Mouse (Mus musculus): ENCODE data around the gene Ereg. TPM values are rescaled to one million over a fixed set of nuclear protein-coding genes. Genes with fewer than 3 reads are reported as not detected.

Gene Ereg
- polyA plus RNA-seq, 1 experiment from 2014 or later: not detected

GRCm38 (mm10) chr5:91074026-91074425, 396 bp upstream of the Ereg start:
- Histone ChIP-seq H3K9ac (peak overlapping the region; percentile 28; the same call in 1 of the 2 replicates), H3K27me3 (peaks cover 21% of the 10 kb centered on the region), H3K27ac (no peak overlapping the region), H3K9me3 (replicated peaks) (no peaks in the 10 kb centered on the region), H3K36me3 (no peaks in the 10 kb centered on the region), H3K4me2 (replicated peaks) (peak overlapping the region; percentile 59), H3K4me1 (peaks cover 5% of the 10 kb centered on the region), H3K4me3 (peak overlapping the region; percentile 30)
- ATAC-seq (ENCODE audit: low FRiP score): 0 out of 2 replicates have a peak, but pooled peaks have one; percentile 29
- 43% methylated on average over 8 of the region's 8 CpGs for WGBS

GRCm38 (mm10) chr5:91075021-91075420, 599 bp downstream of the Ereg start:
- peaks cover 21% of the 10 kb centered on the region for H3K27me3 ChIP-seq
- H3K36me3 ChIP-seq: no peaks in the 10 kb centered on the region
- WGBS: 53% methylated on average over 1 of the region's 1 CpGs
- no peak overlapping the region for H3K9ac ChIP-seq
- ATAC-seq (ENCODE audit: low FRiP score): no peak
- H3K4me1 ChIP-seq: peaks cover 5% of the 10 kb centered on the region
- no peaks in the 10 kb centered on the region for H3K9me3 ChIP-seq (replicated peaks)
- peak overlapping the region; percentile 59 for H3K4me2 ChIP-seq (replicated peaks)
- no peak overlapping the region for H3K27ac ChIP-seq
- no peak overlapping the region for H3K4me3 ChIP-seq

GRCm38 (mm10) chr5:91083016-91083415, 8.6 kb downstream of the Ereg start:
- Histone ChIP-seq H3K4me2 (replicated peaks) (no peak overlapping the region), H3K27me3 (no peaks in the 10 kb centered on the region), H3K27ac (no peak overlapping the region), H3K9me3 (replicated peaks) (no peaks in the 10 kb centered on the region), H3K9ac (no peak overlapping the region), H3K4me3 (no peak overlapping the region), H3K4me1 (no peaks in the 10 kb centered on the region), H3K36me3 (no peaks in the 10 kb centered on the region)
- 84% methylated on average over 5 of the region's 5 CpGs for WGBS
- no peak for ATAC-seq (ENCODE audit: low FRiP score)

DNA sequence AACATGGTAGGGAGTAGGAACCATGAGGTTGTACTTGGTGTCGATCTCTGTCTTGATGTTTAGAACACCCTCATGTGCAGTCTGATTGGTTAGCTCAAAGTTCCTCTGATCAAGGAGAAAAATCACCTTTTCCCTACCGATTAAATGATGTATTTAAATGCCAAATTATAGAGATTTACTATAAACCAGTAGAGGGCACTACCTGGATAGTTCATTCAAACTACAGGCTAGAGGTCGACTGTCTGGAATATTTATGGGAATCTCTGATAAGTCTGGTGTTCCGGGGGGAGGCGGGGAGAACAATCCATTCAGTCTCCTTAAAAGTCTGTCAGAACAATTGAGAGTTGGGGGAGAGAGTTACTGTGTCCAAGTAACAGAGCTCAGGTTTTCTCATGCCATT, 10.9 kb downstream of the Ereg start:
- Histone ChIP-seq H3K27ac (no peak overlapping the region), H3K9ac (no peak overlapping the region), H3K9me3 (replicated peaks) (no peaks in the 10 kb centered on the region), H3K4me3 (no peak overlapping the region), H3K4me2 (replicated peaks) (no peak overlapping the region), H3K4me1 (no peaks in the 10 kb centered on the region), H3K27me3 (no peaks in the 10 kb centered on the region), H3K36me3 (no peaks in the 10 kb centered on the region)
- 83% methylated on average over 5 of the region's 5 CpGs for WGBS
- ATAC-seq (ENCODE audit: low FRiP score): no peak

DNA sequence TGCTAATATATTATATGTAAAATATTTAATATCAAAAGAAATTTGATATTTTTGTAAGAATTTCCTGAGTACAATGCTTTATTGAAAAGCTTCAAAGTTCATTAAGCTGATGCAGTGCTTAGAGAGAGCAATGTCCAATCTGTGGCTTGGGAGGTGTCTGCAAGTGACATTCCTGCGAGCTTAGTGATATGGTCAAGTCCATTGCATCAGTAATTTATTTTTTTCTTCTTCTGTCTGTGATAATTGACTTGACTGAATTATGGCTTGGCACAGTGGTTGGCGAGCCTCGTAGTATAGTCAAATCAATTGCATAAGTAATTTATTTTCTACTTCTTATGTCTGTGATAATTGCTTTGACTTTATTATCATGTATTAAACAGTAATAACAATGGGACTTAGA, 15.9 kb downstream of the Ereg start:
- Histone ChIP-seq H3K36me3 (no peaks in the 10 kb centered on the region), H3K4me3 (no peak overlapping the region), H3K9ac (no peak overlapping the region), H3K27me3 (no peaks in the 10 kb centered on the region), H3K27ac (no peak overlapping the region), H3K9me3 (replicated peaks) (no peaks in the 10 kb centered on the region), H3K4me2 (replicated peaks) (no peak overlapping the region), H3K4me1 (no peaks in the 10 kb centered on the region)
- no peak for ATAC-seq (ENCODE audit: low FRiP score)
- WGBS: 88% methylated on average over 3 of the region's 3 CpGs

DNA sequence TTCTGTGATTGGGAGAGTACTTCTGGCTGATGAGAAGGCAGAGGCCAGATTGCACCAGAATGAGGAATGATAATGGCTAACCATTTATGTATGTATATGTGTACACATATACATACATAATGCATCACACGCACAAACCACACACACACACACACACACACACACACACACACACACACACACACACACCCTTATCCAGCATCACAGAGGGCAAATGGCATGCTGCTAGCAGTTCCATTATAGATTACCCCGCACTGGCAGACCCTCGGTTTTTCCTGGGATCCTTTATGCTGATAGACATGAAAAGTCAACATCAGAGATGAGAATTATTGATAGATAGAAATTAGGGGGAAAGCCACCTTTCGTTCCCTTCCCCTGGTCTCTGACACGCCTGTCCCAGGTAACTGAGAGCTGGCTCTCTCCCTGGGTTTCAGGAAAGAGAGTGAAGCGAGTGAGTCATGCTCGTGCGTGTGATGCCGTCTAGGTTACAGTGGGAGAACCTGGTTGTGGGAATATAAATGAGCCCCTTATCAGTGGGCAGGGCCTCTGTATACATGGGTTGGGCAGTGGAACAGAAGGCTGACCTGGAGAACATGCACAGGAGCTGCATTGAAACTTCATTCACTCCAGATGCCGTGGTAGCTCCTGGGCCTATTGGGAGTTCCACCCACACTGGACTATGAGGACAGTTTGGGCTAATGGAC, 23.6 kb downstream of the Ereg start:
- no peaks in the 10 kb centered on the region for H3K27me3 ChIP-seq
- no peak overlapping the region for H3K4me3 ChIP-seq
- H3K9ac ChIP-seq: no peak overlapping the region
- no peaks in the 10 kb centered on the region for H3K4me1 ChIP-seq
- WGBS: 88% methylated on average over 9 of the region's 10 CpGs
- no peak overlapping the region for H3K4me2 ChIP-seq (replicated peaks)
- no peak overlapping the region for H3K27ac ChIP-seq
- H3K36me3 ChIP-seq: no peaks in the 10 kb centered on the region
- ATAC-seq (ENCODE audit: low FRiP score): no peak
- H3K9me3 ChIP-seq (replicated peaks): no peaks in the 10 kb centered on the region

DNA sequence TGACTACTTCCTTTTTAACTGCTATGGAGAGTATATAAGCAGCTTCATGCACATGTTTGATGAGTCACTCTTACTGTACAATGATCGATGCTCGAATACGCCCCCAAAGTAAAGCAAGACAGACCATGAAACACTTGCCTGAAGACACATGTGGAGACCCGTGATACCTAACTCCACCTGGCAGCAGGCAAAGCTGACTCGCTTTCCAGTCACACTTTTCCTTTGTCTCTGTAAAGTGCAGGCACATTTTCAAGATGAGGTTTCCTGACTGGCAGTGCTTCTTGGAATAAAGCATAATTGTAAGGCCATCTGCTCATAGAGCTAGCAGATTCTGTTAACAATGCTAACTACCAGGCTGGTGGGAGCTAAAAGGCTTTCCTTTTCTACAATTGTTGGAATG, 27.3 kb downstream of the Ereg start:
- ATAC-seq (ENCODE audit: low FRiP score): no peak
- Histone ChIP-seq H3K9me3 (replicated peaks) (no peaks in the 10 kb centered on the region), H3K9ac (no peak overlapping the region), H3K27ac (no peak overlapping the region), H3K4me1 (no peaks in the 10 kb centered on the region), H3K27me3 (no peaks in the 10 kb centered on the region), H3K4me3 (no peak overlapping the region), H3K4me2 (replicated peaks) (no peak overlapping the region), H3K36me3 (no peaks in the 10 kb centered on the region)
- 90% methylated on average over 5 of the region's 5 CpGs for WGBS

DNA sequence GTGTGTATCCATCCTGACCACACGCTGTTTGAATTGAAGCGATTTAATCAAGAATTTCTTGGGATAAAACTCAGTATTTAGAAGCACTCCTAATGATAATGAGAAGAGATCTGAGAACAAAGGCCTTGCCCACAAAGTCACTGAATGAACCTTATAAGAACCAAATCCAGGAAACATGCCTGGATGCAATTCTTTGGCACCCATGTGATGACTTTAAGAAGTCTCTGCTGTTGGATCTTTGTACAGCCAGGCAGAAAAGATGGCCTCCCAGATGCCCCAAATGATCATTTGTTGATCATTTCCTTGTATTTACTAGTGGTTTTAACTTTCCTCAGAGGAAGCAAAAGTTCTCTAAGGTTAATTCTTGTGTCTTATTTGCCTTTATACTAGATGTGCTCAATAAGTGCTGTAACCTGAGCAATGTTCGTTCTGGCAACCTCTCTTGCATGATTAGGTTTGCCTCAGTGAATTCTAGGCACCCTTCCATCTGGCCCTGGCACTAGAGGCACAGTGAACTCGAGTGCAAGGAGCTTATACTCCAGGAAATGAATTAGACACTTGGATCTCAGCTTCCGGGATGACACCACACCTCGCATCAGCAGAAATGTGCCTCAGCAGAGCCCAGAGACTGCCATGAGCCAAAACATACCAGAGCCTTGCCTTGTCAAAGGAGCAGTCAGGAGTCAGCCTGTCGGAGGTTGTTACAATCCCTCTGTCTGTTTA, 29.7 kb downstream of the Ereg start:
- Histone ChIP-seq H3K9me3 (replicated peaks) (no peaks in the 10 kb centered on the region), H3K36me3 (no peaks in the 10 kb centered on the region), H3K27ac (no peak overlapping the region), H3K9ac (no peak overlapping the region), H3K27me3 (no peaks in the 10 kb centered on the region), H3K4me2 (replicated peaks) (no peak overlapping the region), H3K4me1 (no peaks in the 10 kb centered on the region), H3K4me3 (no peak overlapping the region)
- ATAC-seq (ENCODE audit: low FRiP score): no peak
- 82% methylated on average over 7 of the region's 7 CpGs for WGBS

DNA sequence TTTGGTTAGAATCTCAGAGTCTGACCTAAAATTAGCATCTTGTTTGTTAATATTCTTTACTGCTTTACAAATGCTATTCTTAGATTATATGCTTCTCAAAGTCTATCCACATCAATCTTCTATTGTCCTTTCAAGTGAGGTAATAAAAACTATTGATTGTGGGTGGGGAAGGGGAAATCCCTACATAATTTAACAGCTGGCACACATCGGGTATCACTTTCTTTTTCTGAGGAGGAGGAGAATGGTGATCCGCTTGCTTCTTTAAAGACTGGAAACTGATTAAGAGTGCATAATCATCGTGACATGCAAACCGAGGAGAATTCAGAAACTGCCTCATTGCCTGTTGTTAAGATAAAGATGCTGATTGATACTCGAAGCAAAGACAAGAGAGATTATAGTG, 31.8 kb downstream of the Ereg start:
- no peak overlapping the region for H3K9ac ChIP-seq
- WGBS: 87% methylated on average over 5 of the region's 5 CpGs
- H3K4me3 ChIP-seq: no peak overlapping the region
- H3K36me3 ChIP-seq: no peaks in the 10 kb centered on the region
- ATAC-seq (ENCODE audit: low FRiP score): no peak
- no peaks in the 10 kb centered on the region for H3K27me3 ChIP-seq
- H3K9me3 ChIP-seq (replicated peaks): no peaks in the 10 kb centered on the region
- no peak overlapping the region for H3K27ac ChIP-seq
- H3K4me1 ChIP-seq: no peaks in the 10 kb centered on the region
- H3K4me2 ChIP-seq (replicated peaks): no peak overlapping the region

- Histone ChIP-seq H3K27ac (no peak overlapping the region), H3K4me3 (no peak overlapping the region), H3K36me3 (no peaks in the 10 kb centered on the region), H3K4me2 (replicated peaks) (no peak overlapping the region), H3K4me1 (no peaks in the 10 kb centered on the region), H3K9ac (no peak overlapping the region), H3K9me3 (replicated peaks) (no peaks in the 10 kb centered on the region), H3K27me3 (no peaks in the 10 kb centered on the region)
- 88% methylated on average over 6 of the region's 6 CpGs for WGBS
- no peak for ATAC-seq (ENCODE audit: low FRiP score)
Measured at GRCm38 (mm10) chr5:91110023-91110670, 35.7 kb downstream of the Ereg start.

DNA sequence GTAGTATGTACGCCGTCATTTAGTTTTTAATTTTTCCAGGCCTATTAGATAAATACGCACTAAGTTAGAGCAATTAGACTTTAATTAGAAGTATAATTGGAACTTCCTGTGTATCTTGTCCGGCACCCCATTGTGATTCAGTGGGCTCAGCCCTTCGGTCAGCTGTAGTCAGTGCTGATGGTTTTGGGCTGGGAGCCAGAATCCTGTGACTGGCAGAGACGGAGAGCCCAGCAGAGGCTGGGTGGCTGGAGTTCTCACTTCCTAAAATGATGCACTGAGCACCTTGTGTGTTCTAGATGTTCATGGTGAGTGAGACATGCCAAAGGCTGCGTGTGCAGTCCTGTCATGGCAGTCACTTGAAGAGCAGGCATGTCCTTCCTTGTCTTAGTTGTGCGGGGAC, 36.6 kb downstream of the Ereg start:
- Histone ChIP-seq H3K9ac (no peak overlapping the region), H3K36me3 (no peaks in the 10 kb centered on the region), H3K27ac (no peak overlapping the region), H3K4me3 (no peak overlapping the region), H3K4me2 (replicated peaks) (no peak overlapping the region), H3K4me1 (no peaks in the 10 kb centered on the region), H3K27me3 (no peaks in the 10 kb centered on the region), H3K9me3 (replicated peaks) (no peaks in the 10 kb centered on the region)
- ATAC-seq (ENCODE audit: low FRiP score): no peak
- 87% methylated on average over 8 of the region's 8 CpGs for WGBS

- Histone ChIP-seq H3K27me3 (no peaks in the 10 kb centered on the region), H3K36me3 (no peaks in the 10 kb centered on the region), H3K4me3 (no peak overlapping the region), H3K27ac (no peak overlapping the region), H3K9me3 (replicated peaks) (no peaks in the 10 kb centered on the region), H3K4me2 (replicated peaks) (no peak overlapping the region), H3K9ac (no peak overlapping the region), H3K4me1 (no peaks in the 10 kb centered on the region)
- WGBS: 91% methylated on average over 2 of the region's 2 CpGs
- no peak for ATAC-seq (ENCODE audit: low FRiP score)
Measured at GRCm38 (mm10) chr5:91113967-91114366, 39.5 kb downstream of the Ereg start.
